Mouse (Mus musculus): ENCODE data around the gene Hspa1a.
"Not testable (repeated sequence)": the region's sequence is repeated elsewhere in the genome, so short reads cannot be mapped to it uniquely, and the experiment has no call there.

Hspa1a gene

DNA sequence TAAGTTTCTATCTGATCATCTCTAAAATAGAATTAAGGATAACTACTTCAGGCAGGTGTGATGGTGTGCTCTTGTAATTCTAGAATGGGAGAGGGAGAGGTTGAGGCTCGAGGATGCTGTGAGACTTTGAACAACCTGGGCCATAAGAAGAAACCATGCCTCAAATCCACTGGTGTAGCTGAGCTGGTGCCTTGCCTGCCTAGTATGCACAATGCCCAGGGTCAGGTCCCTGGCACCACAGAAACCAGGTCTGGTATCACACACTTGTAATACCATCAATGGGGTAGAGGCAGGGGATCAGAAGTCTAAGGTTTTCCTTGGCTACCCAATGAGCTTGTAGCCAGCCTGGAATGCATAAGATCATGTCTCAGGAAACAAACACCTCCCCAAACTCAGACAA lies 9.1 kb downstream of the Hspa1a start:
- DNase-seq = no peak

DNA sequence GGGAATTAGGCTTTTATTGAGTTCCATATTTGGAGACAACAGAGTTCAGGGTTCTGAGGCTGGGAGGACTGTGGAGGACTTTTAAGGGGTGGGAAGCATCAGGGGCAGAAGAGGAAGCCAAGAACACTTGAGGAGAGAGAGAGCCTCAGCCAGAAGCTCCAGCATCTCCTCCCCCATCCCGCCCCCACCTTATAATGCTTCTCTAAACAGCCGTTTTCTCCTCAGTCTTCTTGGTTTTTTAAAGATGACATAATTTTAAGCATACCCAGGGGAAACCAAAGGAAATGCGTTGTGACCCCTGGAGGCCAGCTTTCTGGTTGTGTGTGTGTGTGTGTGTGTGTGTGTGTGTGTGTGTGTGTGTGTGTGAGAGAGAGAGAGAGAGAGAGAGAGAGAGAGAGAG lies 9.8 kb downstream of the Hspa1a start:
- no peak for DNase-seq

DNA sequence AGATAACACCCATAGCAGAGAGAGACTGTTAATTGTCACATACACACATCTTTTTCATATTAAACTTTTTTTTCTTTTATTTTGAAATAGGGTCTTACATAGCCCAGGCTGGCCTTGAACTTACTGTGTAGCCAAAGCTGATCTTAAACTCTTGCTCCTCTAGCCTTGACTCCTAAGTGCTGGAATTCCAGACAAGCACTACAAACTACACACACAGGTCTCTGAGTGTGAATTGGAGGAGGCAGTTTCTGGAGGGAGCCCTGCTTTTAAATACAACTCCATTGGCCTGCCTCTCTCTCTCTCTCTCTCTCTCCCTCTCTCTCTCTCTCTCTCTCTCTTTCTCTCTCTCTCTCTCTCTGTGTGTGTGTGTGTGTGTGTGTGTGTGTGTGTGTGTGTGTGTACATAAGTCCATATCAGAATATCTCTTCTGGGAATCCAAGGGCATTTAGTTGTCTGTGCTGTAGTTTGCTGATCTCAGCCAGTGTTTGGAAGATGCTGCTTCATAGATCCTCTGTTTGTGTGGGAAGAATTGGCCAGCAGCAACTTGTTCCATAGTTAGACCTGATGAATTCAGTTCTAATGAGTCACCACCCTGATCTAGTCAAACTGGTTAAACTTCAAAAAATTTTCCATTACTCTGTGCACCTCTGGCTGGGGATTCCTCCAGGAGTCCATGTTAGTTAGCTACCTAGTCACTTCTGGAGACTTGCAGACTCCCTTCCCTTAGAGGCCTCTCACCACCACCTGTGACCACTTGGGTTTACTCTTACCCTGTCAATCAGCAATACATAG lies 11.1 kb downstream of the Hspa1a start:
- no peak for DNase-seq

DNA sequence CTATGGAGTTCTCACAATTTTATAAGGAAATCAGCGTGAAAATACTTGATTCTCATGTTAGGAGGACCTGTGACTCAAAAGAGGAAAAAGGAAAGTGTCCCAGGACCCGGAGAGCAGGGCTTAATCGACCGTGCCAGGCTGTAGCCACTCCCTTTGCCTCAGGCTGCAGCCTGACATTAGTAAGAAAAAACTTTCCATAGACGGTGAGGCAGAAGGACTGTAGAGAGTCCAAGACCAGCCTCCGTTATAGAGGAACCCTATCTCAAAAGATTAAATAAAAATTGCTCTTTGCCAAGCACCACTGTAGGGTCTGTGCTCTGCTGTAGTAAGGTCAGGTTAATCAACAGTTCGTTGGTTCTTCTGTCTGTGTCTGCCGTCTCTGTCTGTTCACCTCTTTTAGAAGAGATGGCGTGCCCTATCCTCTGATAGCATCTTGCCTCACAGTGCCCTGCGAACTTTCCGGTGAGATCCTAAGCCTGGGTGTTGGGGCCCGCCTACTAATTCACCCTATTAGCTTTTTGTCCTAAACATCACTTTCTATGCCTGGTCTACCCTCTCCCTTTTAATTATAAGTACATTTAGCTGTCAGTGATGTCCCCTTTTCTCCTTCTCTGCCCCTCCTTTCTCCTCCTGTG lies 12.0 kb downstream of the Hspa1a start:
- DNase-seq = no peak

DNA sequence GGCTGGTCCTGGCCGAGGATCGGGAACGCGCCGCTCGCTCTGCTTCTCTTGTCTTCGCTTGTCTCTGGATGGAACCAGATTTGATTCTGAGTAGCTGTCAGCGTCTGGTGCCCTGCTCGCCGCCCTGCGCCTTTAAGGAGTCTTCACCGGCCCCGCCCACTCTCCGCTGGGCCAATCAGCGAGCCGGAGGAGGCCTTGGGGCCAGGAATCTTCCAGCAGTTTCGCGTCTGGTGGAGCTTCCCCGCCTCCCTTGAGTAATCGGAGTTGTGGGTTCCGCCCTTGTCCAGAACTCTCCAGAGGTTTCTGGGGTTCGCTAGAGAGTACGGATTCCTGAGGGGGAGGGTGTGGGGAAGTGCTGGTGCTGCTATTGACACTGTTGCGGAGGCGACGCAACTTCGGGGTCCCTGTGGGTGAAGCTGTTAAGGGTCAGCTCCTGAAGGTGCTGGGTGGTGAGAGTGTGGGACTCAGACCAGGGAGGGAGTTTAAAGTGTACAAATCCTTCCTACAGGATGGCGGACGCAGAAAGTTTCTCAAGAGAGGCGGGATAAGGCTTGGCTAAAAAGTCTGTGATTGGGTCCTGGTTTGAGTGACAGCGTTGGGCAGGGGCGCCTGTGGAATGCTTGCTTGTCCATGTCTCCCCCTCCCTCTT lies 12.7 kb downstream of the Hspa1a start, which contains the start of gene Hspa1b:
Gene Hspa1b, minus strand, starts transcription at position 109 of the 649 bp plus-strand sequence.
- peak; percentile 81 for DNase-seq

DNA sequence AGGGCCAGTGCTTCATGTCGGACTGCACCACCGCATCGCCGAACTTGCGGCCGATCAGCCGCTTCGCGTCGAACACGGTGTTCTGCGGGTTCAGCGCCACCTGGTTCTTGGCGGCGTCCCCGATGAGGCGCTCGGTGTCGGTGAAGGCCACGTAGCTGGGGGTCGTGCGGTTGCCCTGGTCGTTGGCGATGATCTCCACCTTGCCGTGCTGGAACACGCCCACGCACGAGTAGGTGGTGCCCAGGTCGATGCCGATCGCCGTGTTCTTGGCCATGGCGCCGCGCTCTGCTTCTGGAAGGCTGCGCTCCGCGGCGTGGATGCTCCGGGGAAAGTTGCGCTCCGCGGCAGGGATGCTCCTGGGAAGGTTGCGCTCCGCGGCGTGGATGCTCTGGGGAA lies 13.2 kb downstream of the Hspa1a start:
- not testable (repeated sequence) for DNase-seq

DNA sequence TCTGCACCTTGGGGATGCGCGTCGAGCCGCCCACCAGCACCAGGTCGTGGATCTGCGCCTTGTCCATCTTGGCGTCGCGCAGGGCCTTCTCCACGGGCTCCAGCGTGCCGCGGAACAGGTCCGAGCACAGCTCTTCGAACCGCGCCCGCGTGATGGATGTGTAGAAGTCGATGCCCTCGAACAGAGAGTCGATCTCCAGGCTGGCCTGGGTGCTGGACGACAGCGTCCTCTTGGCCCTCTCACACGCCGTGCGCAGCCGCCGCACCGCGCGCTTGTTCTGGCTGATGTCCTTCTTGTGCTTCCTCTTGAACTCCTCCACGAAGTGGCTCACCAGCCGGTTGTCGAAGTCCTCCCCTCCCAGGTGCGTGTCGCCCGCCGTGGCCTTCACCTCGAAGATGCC lies 14.0 kb downstream of the Hspa1a start:
- not testable (repeated sequence) for DNase-seq

DNA sequence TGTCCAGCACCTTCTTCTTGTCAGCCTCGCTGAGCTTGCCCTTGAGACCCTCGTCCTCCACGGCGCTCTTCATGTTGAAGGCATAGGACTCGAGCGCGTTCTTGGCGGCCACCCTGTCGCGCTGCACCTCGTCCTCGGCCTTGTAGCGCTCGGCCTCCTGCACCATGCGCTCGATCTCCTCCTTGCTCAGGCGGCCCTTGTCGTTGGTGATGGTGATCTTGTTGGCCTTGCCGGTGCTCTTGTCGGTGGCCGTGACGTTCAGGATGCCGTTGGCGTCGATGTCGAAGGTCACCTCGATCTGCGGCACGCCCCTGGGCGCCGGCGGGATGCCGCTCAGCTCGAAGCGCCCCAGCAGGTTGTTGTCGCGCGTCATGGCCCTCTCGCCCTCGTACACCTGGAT lies 14.7 kb downstream of the Hspa1a start:
- DNase-seq = not testable (repeated sequence)

DNA sequence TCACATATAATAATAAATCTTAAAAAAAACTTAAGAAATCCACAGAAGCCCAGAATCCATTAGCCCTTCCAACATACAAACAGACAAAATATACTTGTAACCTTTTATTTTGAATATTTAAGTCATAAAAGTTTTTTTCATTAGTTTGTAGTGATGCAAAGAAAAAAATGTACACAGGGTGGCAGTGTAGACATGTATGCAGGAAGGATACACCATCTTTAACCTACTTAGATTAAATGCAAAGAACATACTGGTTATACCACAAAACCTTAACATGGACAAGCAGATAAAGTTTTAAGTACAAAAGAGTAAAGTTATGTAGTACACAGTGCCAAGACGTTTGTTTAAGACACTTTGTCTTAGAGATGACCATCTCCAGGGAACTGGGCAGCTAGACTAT lies 15.6 kb downstream of the Hspa1a start:
- no peak for DNase-seq

DNA sequence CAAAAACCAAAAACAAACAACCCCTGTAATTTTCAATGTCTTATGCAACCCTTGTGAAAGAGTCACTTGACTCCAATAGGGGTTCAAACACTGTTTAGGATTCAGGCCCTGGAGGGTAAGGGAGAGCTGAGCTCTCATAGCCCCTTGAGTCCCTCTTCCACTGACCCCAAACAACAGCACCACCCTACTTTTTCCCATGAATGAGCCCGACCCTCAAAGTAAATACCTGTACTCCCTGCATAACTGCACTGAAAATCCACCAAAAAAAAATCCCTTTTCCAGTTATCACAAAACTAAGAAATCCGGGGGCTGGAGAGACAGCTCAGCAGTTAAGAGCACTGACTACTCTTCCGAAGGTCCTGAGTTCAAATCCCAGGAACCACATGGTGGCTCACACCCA lies 16.1 kb downstream of the Hspa1a start:
- DNase-seq = no peak

DNA sequence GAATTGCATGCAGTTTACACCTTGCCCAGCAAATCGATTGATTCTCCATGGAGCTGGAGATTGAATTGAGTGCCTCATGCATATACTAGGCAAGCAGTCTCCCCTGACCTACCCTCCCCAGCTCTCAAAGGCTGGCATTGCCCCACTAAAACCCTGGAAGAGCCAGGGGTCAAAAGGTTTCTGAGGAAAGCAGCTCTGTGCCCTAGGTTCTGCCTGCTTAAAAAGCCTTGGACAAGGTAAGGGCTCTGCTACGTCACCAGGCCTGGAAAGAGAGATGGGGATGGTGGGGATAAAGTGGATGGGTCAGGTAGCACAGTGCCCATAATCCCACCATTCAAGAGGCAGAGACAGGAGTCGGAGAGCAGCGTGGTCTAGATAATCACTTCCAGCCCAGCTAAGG lies 17.1 kb downstream of the Hspa1a start:
- DNase-seq = no peak

DNA sequence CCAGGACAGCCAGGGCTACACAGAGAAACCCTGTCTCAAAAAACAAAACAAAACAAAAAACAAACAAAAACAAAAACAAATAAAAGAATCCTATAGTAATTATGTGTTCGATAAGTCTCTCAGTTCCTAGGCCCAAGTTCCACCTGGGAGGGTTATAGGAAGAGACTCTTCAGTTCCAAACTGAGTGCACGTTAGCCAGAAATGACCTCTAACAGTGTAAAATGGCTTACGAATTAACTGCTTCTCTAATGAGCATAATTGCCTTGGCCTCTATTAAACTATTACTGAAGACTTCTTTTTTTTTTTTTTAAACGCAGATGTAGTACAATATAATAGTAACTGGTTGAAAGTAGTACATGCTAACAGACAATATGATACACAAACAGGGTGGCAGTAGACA lies 18.1 kb downstream of the Hspa1a start:
- DNase-seq = no peak

DNA sequence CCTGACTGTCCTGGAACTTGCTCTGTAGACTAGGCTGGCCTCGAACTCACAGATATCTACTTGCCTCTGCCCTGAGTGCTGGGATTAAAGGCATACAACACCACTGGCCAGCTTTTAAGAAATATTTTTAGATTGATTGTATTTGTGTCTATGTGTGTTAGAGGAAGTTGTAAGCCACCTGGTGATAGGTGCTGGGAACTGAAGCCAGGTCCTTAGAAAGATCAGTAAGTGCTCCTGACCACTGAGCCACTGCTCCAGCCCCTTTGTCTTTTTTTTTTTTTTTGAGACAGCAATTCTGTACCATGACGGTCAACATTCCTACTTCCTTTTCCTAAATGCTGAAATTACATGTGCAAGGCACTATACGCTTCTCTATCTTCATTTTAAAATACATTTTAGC lies 18.7 kb downstream of the Hspa1a start:
- DNase-seq = no peak

DNA sequence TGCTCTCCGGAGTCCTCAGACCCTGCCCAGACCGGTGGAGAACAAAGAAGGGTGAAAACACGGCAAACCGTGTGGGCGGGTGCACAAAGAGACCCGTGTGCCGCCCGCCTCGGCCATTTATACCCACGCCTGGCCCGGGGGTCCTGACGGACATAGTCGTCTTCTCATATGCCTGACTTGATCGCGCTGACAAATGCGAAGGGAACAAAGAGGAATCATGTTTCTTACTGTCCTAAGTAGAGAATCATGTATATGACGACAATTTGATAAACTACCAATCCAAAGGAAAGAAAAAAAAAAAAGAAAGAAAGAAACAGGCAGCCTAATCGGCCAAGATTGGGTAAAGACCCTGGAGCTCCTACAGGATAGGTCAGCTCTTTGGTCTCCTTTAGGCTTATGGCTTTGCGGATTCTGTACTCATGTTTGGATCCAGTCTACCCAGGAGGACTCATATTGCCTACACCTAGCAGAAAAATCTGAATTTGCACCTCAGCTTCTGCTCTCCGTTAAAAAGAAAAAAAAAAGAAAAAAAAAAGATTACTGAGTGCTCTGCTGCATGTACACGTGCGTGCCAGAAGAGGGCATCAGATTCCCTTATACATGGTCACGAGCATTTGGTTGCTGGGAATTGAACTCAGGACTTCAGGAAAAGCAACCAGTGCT lies 19.4 kb downstream of the Hspa1a start:
- DNase-seq = peak; percentile 81

DNA sequence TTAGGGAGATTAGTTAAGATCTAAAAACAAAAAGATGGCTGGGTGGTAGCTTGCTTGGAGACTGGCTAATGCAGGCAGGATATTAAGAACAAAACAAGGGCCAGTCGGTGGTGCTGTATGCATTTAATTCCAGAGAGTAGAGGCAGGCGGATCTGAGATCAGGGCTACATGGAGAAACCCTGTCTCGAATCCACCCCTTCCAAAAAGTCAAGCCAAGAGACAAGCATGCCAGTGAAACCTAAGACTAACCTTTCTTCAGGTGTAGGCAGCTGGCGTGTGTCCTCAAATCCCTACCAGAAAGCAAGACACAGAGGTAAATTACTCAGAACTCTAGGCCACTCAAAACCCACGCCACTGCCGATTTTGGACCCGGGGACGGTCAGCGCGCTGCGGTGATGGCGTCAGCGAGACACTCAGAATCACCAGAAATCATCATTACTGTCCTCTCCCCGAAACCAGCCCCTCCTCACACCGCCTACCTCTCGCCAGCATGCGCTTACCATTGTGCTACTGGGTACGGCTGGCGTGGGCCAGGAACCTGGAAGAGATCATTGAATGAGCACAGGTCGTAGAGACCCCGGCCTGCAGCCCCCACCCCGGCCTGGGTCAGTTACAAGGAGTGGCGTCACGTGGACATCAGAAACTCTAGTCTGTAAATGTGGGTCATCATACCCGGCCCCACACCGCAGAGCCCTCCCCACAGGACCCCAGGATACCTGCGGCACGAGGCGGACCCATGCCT lies 20.1 kb downstream of the Hspa1a start:
- peak; percentile 47 for DNase-seq

DNA sequence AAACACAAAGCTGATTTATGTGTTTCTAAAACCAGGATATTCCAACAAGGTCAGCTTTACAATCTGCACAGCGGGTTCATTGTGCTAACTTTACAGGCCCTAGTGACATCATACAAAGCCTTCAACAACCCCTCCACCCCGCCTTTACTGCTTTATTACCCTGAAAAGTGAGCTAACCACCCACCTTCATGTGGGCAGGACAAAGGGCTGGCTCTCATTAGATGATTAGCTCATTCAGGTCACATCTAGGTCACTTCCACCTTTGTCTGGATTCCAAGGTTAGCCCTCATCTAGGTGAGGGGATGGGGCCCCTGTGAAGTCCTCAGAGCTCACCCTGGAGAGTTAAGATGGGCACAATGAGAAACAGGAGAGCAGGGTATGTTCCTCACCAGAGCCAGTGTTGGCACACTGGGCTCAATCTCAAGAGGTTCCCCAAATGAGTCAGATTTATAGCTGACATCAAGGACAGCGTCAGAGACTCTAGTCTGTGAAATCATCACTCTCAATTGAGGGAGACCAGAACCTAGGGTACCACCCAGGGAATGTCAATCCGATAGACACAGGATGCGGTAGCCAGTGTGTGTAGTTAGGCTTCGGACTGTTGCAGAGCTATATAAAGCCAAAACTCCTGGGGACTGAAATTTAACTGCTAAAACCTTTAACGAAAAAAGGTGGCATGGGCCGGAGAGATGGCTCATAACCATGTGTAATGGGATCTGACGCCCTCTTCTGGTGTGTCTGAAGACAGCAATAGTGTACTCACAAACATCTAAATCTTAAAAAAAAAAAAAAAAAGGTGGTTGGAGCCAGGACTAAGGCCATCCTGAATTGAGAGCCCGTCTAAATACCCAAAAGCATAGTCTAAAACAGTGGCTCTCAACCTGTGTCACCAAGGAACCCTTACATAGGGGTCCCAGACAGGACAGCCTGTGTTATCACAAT lies 21.2 kb downstream of the Hspa1a start:
- DNase-seq = no peak

DNA sequence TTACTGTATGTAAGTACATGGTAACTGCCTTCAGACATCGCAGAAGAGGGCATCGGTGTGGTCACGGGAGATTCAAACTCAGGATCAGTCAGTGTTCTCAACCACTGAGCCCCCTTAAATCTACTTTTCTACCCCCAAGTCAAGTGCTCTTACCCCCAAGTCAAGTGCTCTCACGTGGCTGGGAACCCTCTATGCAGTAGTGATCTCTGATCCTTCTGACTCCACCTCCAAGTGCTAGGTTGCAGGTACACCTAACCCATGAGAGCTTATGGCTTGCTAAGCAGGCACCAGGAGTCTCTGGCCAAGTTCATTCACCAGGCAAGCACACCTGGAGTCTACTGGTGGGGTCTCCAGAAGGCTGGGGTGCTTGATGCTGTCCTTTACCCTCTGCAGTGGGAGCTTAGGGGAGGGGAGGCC lies 22.4 kb downstream of the Hspa1a start:
- DNase-seq = no peak

DNA sequence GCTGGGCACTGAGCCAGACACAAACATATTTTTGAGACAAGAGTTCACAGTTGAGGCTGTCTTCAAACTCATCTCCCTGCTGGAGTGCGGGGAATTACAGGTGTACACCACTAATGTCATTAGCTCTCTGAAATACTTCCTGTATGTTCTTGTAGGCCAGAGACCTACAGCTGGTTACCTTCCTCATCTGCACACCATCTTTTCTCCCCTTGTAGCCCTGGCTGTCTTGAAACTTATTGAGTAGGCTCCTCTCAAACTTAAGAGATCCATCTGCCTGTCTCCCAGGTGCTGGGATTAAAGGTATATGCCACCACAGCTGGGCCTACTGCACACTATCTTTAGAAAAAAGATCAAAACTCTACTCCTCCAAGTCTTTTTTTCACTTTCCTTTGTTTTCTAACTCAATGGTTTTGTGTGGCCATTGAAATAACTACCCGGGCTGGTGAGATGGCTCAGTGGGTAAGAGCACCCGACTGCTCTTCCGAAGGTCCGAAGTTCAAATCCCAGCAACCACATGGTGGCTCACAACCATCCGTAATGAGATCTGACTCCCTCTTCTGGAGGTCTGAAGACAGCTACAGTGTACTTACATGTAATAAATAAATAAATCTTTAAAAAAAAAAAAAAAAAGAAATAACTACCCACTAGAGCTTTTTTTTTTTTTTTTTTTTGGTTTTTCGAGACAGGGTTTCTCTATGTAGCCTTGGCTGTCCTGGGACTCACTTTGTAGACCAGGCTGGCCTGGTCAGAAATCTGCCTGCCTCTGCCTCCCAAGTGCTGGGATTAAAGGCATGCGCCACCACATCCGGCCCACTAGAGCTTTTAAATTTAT lies 23.0 kb downstream of the Hspa1a start:
- DNase-seq = not testable (repeated sequence)

DNA sequence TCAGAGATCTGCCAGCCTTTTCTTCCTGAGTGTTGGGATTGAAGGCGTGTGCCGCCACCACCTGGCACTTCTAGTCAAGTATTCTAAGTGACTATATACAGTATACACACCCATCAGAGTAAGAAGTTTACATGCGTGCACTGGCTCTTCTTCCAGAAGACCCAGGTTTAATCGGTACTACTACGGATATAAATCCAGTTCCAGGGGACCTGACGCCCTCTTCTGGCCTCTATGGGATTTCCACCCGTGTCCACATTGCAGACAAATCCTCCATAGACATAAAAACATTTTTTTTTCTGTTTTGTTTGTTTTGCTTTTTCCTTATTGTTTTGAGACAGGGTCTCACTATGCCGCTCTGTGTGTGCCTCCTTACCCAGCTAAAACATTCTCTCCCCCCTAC lies 24.4 kb downstream of the Hspa1a start:
- DNase-seq = no peak

DNA sequence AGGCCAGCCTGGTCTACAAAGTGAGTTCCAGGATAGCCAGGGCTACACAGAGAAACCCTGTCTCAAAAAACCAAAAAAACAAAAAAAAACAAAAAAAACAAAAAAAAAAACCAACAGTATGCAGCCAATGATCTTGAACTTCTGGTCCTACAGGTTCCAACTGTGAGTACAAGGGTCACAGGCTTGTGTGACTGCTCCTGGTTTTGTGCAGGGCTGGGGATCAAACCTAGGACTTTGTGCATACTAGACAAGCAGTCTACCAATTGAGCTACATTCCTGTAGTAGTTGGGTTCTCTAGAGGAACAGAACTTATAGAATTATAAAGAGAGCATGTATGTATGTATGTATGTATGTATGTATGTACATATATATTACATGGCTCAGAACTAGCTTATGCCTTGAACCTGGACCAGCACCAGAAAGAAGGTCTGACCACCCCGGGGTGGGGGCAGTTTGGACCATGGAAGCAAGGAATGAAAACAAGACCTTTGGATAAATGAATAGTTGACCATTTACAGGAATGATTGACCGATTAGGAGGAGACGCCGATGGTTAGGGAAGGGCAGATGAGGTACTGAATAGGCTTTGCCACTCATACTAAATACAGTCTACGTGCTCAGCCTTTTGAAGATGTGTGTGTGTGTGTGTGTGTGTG lies 25.3 kb downstream of the Hspa1a start:
- no peak for DNase-seq
